Mouse (Mus musculus): Measurements from ENCODE around the gene Tbpl1.

GRCm38 (mm10) chr10:22668509-22668908, 63.2 kb downstream of the Tbpl1 start:
- TF ChIP-seq POLR2A (IDR thresholded peaks at IDR 0.05; ENCODE audit: borderline replicate concordance, extremely low read depth, low read depth, low read length) (no peak), CTCF (IDR thresholded peaks at IDR 0.05; ENCODE audit: insufficient read depth, low read length) (no peak)
